Mouse (Mus musculus) forebrain, embryonic 14.5 days (tissue): ENCODE measurements around the gene Panx2. TPM values are rescaled to one million over a fixed set of nuclear protein-coding genes. Genes with fewer than 3 reads are reported as not detected.
A peak's percentile ranks its signal among the peaks of the same experiment; 100 is the strongest.

ENCODE experiments used
- ATAC-seq: fragments of 200-750 bp; cut with Nextera tagmentation; 2 replicates; pipeline ENCODE4 v1.8.0; 2017; ENCODE audit warnings: mild to moderate bottlenecking, moderate library complexity
- DNase-seq: peaks from one replicate; pipeline ENCODE4 v3.0.0-alpha.2; 2015; ENCODE audit warnings: low spot score
- H3K27ac ChIP-seq: fragments of 300-500 bp; sonication (generic); 2 replicates; pipeline ENCODE4 v1.5.1; 2014; ENCODE audit warnings: low read depth, mild to moderate bottlenecking, control low read depth, low read length, moderate library complexity
- H3K27me3 ChIP-seq: fragments of 300-500 bp; sonication (generic); replicated peaks from 2 replicates; pipeline ENCODE4 v1.6.1; 2014; ENCODE audit warnings: low read length, control low read depth, mixed read lengths; ENCODE audit not compliant: control insufficient read depth, insufficient read depth
- H3K36me3 ChIP-seq: fragments of 300-500 bp; sonication (generic); 2 replicates; pipeline ENCODE4 v1.6.1; 2014; ENCODE audit warnings: low read length, control low read depth; ENCODE audit not compliant: control insufficient read depth, insufficient read depth
- H3K4me1 ChIP-seq: fragments of 300-500 bp; sonication (generic); 2 replicates; pipeline ENCODE4 v1.6.1; 2014; ENCODE audit warnings: antibody characterized with exemption, low read length, control low read depth; ENCODE audit not compliant: control insufficient read depth, insufficient read depth
- H3K4me2 ChIP-seq: fragments of 300-500 bp; sonication (generic); 2 replicates; pipeline ENCODE4 v1.6.1; 2014; ENCODE audit warnings: mild to moderate bottlenecking, control low read depth, low read length
- H3K4me3 ChIP-seq: fragments of 300-500 bp; sonication (generic); 2 replicates; pipeline ENCODE4 v1.5.1; 2014; ENCODE audit warnings: low read depth, low read length, control low read depth
- H3K9ac ChIP-seq: fragments of 300-500 bp; sonication (generic); 2 replicates; pipeline ENCODE4 v1.6.1; 2014; ENCODE audit warnings: mild to moderate bottlenecking, low read length, control low read depth, moderate library complexity
- H3K9me3 ChIP-seq: fragments of 300-500 bp; sonication (generic); replicated peaks from 2 replicates; pipeline ENCODE4 v1.6.1; 2016; ENCODE audit warnings: low read length, control low read depth, mixed read lengths; ENCODE audit not compliant: control insufficient read depth
- WGBS: fragments of 180-500 bp; shearing (Covaris S2); extraction: QIAGEN DNeasy Blood & Tissue Kit; methylation state at CpG from one replicate; pipeline ENCODE4 v1.1.7; 2014; 5-methylcytosine and 5-hydroxymethylcytosine counted together
- polyA plus RNA-seq: library from polyadenylated mRNA; unstranded; fragments of >200 nt; fragmentation: Nextera tagmentation; extraction: Ambion mirVana; gene quantifications from 2 replicates; pipeline ENCODE4 v1.2.1, GENCODE M21; 2014

Panx2 gene
- polyA plus RNA-seq, result 2.3 and 2.7 TPM in 2 replicates

DNA sequence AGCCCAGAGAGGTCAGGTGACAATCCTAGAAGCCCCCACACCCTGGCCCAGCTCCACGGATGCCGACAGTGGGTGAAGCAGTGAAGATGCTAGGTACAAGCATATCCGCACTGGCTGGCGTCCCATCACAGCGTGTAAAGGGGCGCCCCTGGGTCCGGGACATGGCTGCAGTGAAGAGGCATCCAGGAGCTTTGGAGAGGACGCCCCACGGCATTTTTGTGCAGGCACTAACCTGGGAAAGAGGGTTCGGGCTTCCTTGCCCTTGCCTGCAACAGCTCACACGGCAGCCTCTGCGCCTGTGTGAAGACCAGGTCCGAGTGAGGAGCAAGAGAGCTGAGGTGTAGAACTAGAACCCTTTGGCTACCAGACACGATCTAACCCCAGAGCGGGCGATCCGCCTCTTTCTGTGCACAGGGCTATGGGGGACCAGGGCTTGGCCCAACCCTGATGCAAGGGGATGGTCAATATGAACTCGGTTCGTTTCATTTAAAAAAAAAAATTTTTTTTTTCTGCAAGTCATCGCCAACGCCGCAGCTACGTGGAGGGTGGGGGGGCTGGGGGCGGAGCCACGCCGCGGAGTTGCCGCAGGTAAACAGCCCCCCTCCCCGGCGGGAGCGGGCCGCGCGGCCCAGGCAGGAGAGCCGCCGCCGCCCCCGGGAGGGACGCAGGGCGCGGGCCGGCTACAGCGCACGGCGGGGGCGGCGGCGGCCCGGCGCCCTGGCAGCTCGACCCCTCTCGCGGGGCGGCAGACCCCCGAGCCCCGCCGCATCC is at the start of gene Panx2:
TSS of gene Panx2 (plus strand) at position 574 of the 771 bp plus-strand sequence.
- no peaks in the 10 kb centered on the region for H3K9me3 ChIP-seq
- peak within 1 kb of the TSS; percentile 75 for H3K4me3 ChIP-seq
- 1% methylated on average over 42 of the region's 57 CpGs for WGBS
- peaks cover 9% of the 10 kb centered on the region for H3K4me1 ChIP-seq
- DNase-seq, result peak; percentile 51
- H3K9ac ChIP-seq, result peak within 1 kb of the TSS; percentile 83
- H3K27ac ChIP-seq, result peak within 1 kb of the TSS; percentile 27; the same call in 1 of the 2 replicates
- ATAC-seq, result peak; percentile 52
- H3K27me3 ChIP-seq, result no peaks in the 10 kb centered on the region
- H3K36me3 ChIP-seq, result no peaks in the 10 kb centered on the region
- H3K4me2 ChIP-seq, result peak within 1 kb of the TSS; percentile 91

DNA sequence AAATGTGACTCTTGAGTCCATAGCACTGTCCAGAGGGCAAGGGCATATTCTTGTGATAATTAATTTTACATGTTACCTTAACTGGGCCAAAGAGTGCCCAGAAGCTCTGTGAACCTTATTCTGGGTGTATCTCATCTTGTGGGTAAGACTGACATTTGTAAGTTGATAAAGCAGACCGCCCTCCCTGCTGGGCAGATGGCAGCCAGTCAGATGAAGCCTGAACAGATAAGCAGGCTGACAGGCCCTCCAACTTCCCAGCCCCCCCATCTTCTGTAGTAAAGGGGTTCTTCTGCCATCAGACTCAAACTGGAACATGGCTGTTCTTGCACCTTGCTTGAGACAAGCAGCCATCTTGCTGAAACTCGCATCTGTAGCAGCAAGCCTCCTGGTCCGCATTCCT is 42.8 kb upstream of the Panx2 start:
- Histone ChIP-seq H3K4me3 (no peak overlapping the region), H3K27ac (no peak overlapping the region), H3K27me3 (no peaks in the 10 kb centered on the region), H3K9me3 (no peaks in the 10 kb centered on the region), H3K36me3 (no peaks in the 10 kb centered on the region), H3K4me1 (no peaks in the 10 kb centered on the region), H3K9ac (no peak overlapping the region), H3K4me2 (no peak overlapping the region)
- ATAC-seq (no peak), DNase-seq (no peak)
- WGBS, result 91% methylated on average over 3 of the region's 3 CpGs

DNA sequence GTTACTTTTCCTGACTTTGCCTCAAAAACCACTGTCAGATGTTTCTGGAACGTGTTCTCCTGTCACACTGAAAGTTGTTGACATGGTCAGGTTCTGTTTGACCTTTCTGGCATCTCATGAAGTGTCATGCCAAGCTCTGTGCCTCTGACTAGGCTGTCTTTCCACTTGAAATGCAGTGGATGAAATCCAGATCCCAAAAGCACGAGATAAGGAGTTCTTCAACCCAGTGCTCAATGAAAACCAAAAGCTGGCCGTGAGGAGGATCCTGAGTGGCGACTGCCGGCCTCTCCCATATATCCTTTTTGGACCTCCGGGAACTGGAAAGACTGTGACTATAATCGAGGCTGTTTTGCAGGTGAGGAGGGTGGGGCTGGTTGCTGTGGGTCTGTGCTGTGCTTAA is 39.4 kb upstream of the Panx2 start:
- Histone ChIP-seq H3K27ac (no peak overlapping the region), H3K36me3 (no peaks in the 10 kb centered on the region), H3K4me2 (no peak overlapping the region), H3K27me3 (no peaks in the 10 kb centered on the region), H3K4me1 (no peaks in the 10 kb centered on the region), H3K4me3 (no peak overlapping the region), H3K9ac (no peak overlapping the region), H3K9me3 (no peaks in the 10 kb centered on the region)
- ATAC-seq (no peak), DNase-seq (no peak)
- 82% methylated on average over 7 of the region's 7 CpGs for WGBS

DNA sequence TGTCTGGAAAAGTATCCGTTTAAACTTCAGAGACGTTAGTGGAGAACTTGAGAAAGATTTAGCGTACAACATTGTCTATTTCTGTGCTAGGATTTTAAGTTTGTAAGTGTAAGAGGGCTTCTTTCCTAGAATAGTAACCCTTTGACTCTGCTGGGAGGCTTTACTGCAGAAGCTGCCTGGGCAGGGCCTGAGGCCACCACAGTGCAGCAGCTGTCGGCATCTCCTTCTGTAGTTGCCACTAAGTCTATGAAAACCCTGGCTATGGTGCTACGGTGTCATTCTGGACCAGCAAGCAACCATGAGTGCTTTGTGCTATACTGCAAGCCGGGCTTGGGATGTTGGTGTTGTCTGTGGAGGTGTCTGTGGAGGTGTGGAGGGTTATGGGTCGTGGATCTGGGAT is 39.0 kb upstream of the Panx2 start:
- no peak overlapping the region for H3K4me2 ChIP-seq
- WGBS, result 85% methylated on average over 7 of the region's 7 CpGs
- no peak overlapping the region for H3K9ac ChIP-seq
- no peak for ATAC-seq
- H3K4me1 ChIP-seq, result no peaks in the 10 kb centered on the region
- no peaks in the 10 kb centered on the region for H3K9me3 ChIP-seq
- H3K36me3 ChIP-seq, result no peaks in the 10 kb centered on the region
- no peak for DNase-seq
- H3K27me3 ChIP-seq, result no peaks in the 10 kb centered on the region
- H3K27ac ChIP-seq, result no peak overlapping the region
- no peak overlapping the region for H3K4me3 ChIP-seq

DNA sequence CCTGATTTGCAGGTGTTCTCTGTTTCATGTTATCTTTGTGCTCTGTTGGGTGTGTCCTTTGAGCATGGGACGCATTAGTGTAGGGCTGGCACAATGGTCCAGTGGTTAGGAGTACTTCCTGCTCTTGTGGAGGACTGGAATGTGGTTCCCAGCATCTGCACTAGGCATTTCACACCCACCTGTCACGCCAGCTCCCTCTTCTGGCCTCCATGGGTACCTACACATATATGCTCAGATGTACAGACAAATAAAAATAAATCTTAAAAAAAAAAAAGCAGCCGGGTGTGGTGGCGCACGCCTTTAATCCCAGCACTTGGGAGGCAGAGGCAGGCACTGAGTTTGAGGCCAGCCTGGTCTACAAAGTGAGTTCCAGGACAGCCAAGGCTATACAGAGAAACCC is 15.2 kb upstream of the Panx2 start:
- H3K4me3 ChIP-seq, result no peak overlapping the region
- no peak overlapping the region for H3K9ac ChIP-seq
- no peak overlapping the region for H3K4me2 ChIP-seq
- H3K4me1 ChIP-seq, result no peaks in the 10 kb centered on the region
- DNase-seq, result no peak
- no peak overlapping the region for H3K27ac ChIP-seq
- WGBS, result 74% methylated on average over 5 of the region's 5 CpGs
- no peaks in the 10 kb centered on the region for H3K9me3 ChIP-seq
- H3K27me3 ChIP-seq, result no peaks in the 10 kb centered on the region
- H3K36me3 ChIP-seq, result no peaks in the 10 kb centered on the region
- no peak for ATAC-seq

DNA sequence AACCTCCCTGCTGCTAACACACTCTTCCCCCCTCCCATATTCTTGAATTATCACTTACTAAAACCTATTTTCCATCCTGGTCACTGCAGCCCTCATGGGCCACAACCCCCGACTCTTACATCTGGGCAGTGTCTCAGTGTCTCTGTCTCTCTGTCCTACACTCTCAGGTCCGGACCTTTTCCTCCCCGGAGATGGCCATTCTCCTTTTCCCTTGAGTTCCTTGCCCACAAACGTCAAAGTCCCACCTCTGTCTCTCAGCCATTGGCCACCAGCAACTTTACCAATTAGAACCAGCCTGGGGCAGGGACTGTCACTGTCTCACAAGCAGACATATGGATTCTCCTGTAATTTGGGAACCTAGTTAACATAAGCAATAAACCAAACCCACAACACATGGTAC is 13.2 kb upstream of the Panx2 start:
- no peak overlapping the region for H3K27ac ChIP-seq
- no peaks in the 10 kb centered on the region for H3K4me1 ChIP-seq
- no peak overlapping the region for H3K4me3 ChIP-seq
- no peak overlapping the region; the same call in 1 of the 2 replicates for H3K9ac ChIP-seq
- H3K36me3 ChIP-seq, result no peaks in the 10 kb centered on the region
- DNase-seq (no peak), ATAC-seq (no peak)
- WGBS, result 86% methylated on average over 4 of the region's 4 CpGs
- no peaks in the 10 kb centered on the region for H3K9me3 ChIP-seq
- H3K27me3 ChIP-seq, result no peaks in the 10 kb centered on the region
- no peak overlapping the region for H3K4me2 ChIP-seq

DNA sequence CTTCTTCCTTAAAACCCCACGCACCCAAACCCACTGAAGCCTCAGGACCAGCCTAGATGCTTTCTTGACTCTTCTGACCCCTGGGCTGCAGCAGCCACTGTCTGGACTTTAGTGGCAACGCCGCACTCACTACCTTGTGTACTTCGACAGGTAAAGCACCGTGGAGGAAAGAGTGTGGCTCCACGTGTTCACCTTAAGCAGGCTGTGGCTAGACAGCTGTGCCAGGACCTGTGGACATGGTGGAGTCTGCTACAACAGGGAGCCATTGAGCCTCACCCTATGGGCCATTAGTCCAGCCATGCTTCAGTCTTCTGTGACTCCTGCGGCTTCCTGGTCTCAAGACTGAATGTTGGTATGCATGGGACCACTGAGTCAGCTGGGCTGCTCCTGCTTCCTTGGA is 4.9 kb upstream of the Panx2 start:
- ATAC-seq, result no peak
- Histone ChIP-seq H3K4me3 (no peak overlapping the region), H3K4me1 (peaks cover 4% of the 10 kb centered on the region), H3K4me2 (no peak overlapping the region), H3K27me3 (no peaks in the 10 kb centered on the region), H3K27ac (no peak overlapping the region), H3K9ac (no peak overlapping the region), H3K36me3 (no peaks in the 10 kb centered on the region), H3K9me3 (no peaks in the 10 kb centered on the region)
- DNase-seq, result no peak
- 87% methylated on average over 7 of the region's 7 CpGs for WGBS

DNA sequence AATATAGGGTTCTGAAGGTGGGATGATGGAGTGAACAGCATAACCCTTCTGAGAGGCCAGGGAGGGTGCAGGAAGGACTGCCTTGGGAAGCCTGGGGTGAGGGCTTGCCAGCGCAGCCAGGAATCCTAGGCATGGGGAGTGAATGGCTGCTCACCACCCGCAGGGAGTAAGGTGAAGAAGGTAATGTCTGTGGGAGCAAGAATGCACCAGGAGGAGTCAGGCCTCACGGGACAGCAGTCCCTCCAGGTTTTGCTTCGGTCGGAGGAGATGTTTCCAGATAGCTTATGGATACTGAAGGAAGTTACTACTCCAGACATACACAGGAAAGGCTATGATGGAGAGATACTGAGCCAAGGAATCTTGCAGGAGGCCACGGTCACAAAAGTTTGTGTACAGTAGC is 798 bp upstream of the Panx2 start:
- ATAC-seq (no peak), DNase-seq (no peak)
- 26% methylated on average over 6 of the region's 6 CpGs for WGBS
- Histone ChIP-seq H3K27me3 (no peaks in the 10 kb centered on the region), H3K36me3 (no peaks in the 10 kb centered on the region), H3K4me1 (peaks cover 9% of the 10 kb centered on the region), H3K4me3 (peak overlapping the region; percentile 75; the same call in 1 of the 2 replicates), H3K4me2 (peak overlapping the region; percentile 91), H3K9me3 (no peaks in the 10 kb centered on the region), H3K27ac (no peak overlapping the region), H3K9ac (peak overlapping the region; percentile 83; the same call in 1 of the 2 replicates)

DNA sequence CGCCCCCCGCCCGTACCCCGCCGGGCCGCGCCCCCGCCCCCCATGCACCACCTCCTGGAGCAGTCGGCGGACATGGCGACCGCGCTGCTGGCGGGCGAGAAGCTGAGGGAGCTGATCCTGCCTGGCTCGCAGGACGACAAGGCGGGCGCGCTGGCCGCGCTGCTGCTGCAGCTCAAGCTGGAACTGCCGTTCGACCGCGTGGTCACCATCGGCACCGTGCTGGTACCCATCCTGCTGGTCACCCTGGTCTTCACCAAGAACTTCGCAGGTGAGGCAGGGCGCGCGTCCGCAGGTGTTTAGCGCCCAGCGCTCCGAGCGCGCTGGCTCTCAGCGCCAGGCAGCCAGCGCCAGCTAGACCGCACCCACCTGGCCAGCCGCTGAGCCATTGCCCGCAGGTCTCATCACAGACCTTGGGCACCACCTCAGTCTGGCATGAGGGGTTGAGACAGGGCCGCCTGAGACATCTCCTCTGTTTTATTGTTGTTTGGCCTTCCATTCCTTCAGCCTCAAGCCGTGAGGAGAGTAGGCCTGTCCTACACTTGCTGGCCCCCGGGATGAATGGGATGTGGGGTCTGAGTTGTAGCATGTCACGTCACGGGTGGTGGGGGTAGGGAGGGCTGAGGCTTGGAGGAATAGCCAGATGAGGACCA is 623 bp downstream of the Panx2 start:
- Histone ChIP-seq H3K27me3 (no peaks in the 10 kb centered on the region), H3K4me1 (peaks cover 9% of the 10 kb centered on the region), H3K9ac (peak overlapping the region; percentile 83), H3K27ac (peak overlapping the region; percentile 27; the same call in 1 of the 2 replicates), H3K36me3 (no peaks in the 10 kb centered on the region), H3K4me2 (peak overlapping the region; percentile 91), H3K9me3 (no peaks in the 10 kb centered on the region), H3K4me3 (peak overlapping the region; percentile 75)
- WGBS, result 4% methylated on average over 45 of the region's 48 CpGs
- DNase-seq (peak; percentile 62), ATAC-seq (peak; percentile 66)
